23 mouse cellular contexts compared by ENCODE assay signal in the genomic region with DNA sequence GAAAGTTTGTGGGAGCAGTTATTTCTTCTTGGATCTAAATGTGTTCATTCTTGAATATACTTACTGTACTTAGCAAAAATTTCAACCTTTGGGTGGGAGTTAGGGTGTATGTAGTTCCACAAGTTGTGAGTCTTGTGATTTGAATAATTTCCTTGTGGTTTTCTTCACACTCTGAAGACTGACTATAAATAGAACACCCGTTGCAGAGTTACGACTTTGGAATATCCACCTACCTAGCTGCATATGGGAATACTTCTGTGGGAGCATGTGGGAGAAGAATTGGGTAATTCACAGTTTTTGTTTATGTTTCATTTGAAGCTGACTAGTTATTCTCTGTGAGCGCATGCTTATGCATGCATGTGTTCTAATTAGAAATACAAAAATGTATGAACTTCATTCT. TPM values are rescaled to one million over a fixed set of nuclear protein-coding genes. Genes with fewer than 3 reads are reported as not detected.
DNase-seq lines count a peak whose midpoint lies in the region; ATAC-seq and TF ChIP-seq lines count a peak whose summit lies in the region.
"Had no signal": no experiment of that assay in that cellular context is flagged by ENCODE, and none has a peak within 500 bp of the region (broad histone marks: within the 10 kb centered on the region; RNA-seq: fewer than 3 reads in every experiment).

No protein-coding gene starts in this region.

- no peaks in the 10 kb centered on the region for H3K9me3 ChIP-seq in CH12.LX (replicated peaks; ENCODE audit: low read length)
- H3K9me3 ChIP-seq: embryonic facial prominence, embryonic 12.5 days; embryonic facial prominence, embryonic 15.5 days; hindbrain, embryonic 12.5 days; hindbrain, embryonic 15.5 days had no signal

- peaks cover 11 to 58% of the 10 kb centered on the region in 2 experiments; a peak in 3 of 4 replicates for H3K4me1 ChIP-seq in CH12.LX (ENCODE audit: control insufficient read depth in 1 of 2, insufficient read depth in 2 of 2)
- H3K4me1 ChIP-seq: embryonic facial prominence, embryonic 12.5 days had no signal

- dilution Hi-C loops in CH12.LX (cut with MboI; ENCODE audit: extremely low pct_ligation_motif_present, extremely low pct_unique_long_range_greater_than_20kb, low sequenced_read_pairs) = no loop called here

- ATAC-seq in frontal cortex, adult (ENCODE audit: low TSS enrichment) = peak; percentile 66
- ATAC-seq: activated CD4-positive, CD25-positive, alpha-beta regulatory T cell, adult 4 months; CD4-positive, CD25-positive, alpha-beta regulatory T cell, adult 4 months; forebrain, embryonic 14.5 days; intestine, postnatal 0 days had no signal

- peaks cover 47% of the 10 kb centered on the region for H3K79me2 ChIP-seq in CH12.LX (replicated peaks; ENCODE audit: control insufficient read depth, extremely low read depth, insufficient read depth, poor library complexity, severe bottlenecking)

- TF ChIP-seq EP300 in CH12.LX (IDR thresholded peaks at IDR 0.05; ENCODE audit: low read length) = no peak

- H3K4me3 ChIP-seq in CH12.LX (replicated peaks in 1 of 3; ENCODE audit: low read depth in 2 of 3, low read length in 2 of 3, poor library complexity in 1 of 3) = no peak overlapping the region
- H3K4me3 ChIP-seq: embryonic facial prominence, embryonic 12.5 days; embryonic facial prominence, embryonic 15.5 days; erythroblast, embryonic 14.5 days; hindbrain, embryonic 12.5 days; hindbrain, embryonic 15.5 days had no signal

- H3K27ac ChIP-seq in CH12.LX (ENCODE audit: insufficient read depth, low read depth) = no peak overlapping the region
- H3K27ac ChIP-seq: embryonic facial prominence, embryonic 12.5 days; embryonic facial prominence, embryonic 15.5 days; hindbrain, embryonic 12.5 days; hindbrain, embryonic 15.5 days had no signal

- in situ Hi-C loops in CH12.LX (cut with MboI; ENCODE audit: low pct_ligation_motif_present, low pct_unique_long_range_greater_than_20kb, low sequenced_read_pairs) = no loop called here

- DNase-seq in frontal cortex, postnatal 10 days (ENCODE audit: low spot score in 2 of 2) = no peak
- no peak for DNase-seq in CH12.LX (ENCODE audit: extremely low read depth)
- DNase-seq in brain, adult 2 months (ENCODE audit: low read depth, low spot score) = peak; percentile 65
- peak; percentile 62 for DNase-seq in telencephalon, adult 2 months (ENCODE audit: low read depth, low spot score)
- DNase-seq in layer of hippocampus, postnatal 14 days (ENCODE audit: low spot score in 2 of 2) = no peak
- DNase-seq: adrenal gland, adult 8-10 months; adrenal gland, postnatal 25 days; cerebellum, adult 2 months; cerebellum, adult 9-11 months; cerebellum, postnatal 25 days; gastrocnemius, postnatal 10 days; heart, adult 11 months had no signal

- no peak for TF ChIP-seq CTCF in CH12.LX (conservative IDR thresholded peaks at IDR 0.05 in 1 of 2, IDR thresholded peaks at IDR 0.05 in 1 of 2; ENCODE audit: low read depth in 2 of 2, low read length in 2 of 2)

- H3K9ac ChIP-seq in CH12.LX (ENCODE audit: insufficient read depth, low read depth) = no peak overlapping the region
- H3K9ac ChIP-seq: embryonic facial prominence, embryonic 12.5 days; embryonic facial prominence, embryonic 15.5 days; hindbrain, embryonic 12.5 days; hindbrain, embryonic 15.5 days had no signal

- H3K36me3 ChIP-seq in CH12.LX (replicated peaks in 1 of 2; ENCODE audit: control insufficient read depth in 1 of 2, insufficient read depth in 1 of 2, low read length in 1 of 2) = peaks cover 7 to 54% of the 10 kb centered on the region in 2 experiments
- H3K36me3 ChIP-seq: embryonic facial prominence, embryonic 12.5 days; embryonic facial prominence, embryonic 15.5 days; hindbrain, embryonic 12.5 days; hindbrain, embryonic 15.5 days had no signal

- TF ChIP-seq RAD21 in CH12.LX (IDR thresholded peaks at IDR 0.05; ENCODE audit: low read depth, low read length) = no peak

- no peaks in the 10 kb centered on the region for H3K27me3 ChIP-seq in CH12.LX (replicated peaks)
- H3K27me3 ChIP-seq: embryonic facial prominence, embryonic 12.5 days; embryonic facial prominence, embryonic 15.5 days; hindbrain, embryonic 12.5 days; hindbrain, embryonic 15.5 days had no signal

- no peak for TF ChIP-seq POLR2A in CH12.LX (IDR thresholded peaks at IDR 0.05; ENCODE audit: low read depth, low read length)

- H3K4me2 ChIP-seq in CH12.LX (ENCODE audit: insufficient read depth, low read depth, poor library complexity, severe bottlenecking) = no peak overlapping the region; the same call in 1 of the 2 replicates
- H3K4me2 ChIP-seq: embryonic facial prominence, embryonic 12.5 days; embryonic facial prominence, embryonic 15.5 days; heart, embryonic 11.5 days; hindbrain, embryonic 12.5 days; hindbrain, embryonic 15.5 days had no signal

TF ChIP-seq in CH12.LX, 34 proteins besides CTCF, POLR2A, EP300 and RAD21:
- TF ChIP-seq CHD2 (IDR thresholded peaks at IDR 0.05; ENCODE audit: low read length) (no peak), MEF2A (IDR thresholded peaks at IDR 0.05; ENCODE audit: borderline replicate concordance, low read depth, low read length) (0 out of 2 replicates have a peak, but pooled peaks have one; percentile 18)

RNA-seq across cellular contexts. Expression of gene Crim1, which starts 27.2 kb away (rescaled TPM):
- total RNA-seq in CH12.LX (2012; rRNA removed) = 47.3 and 72.8 TPM in 2 replicates
- 14.1 and 15.2 TPM in 2 replicates for total RNA-seq in CH12.LX (2014; rRNA removed)
- 21.9 and 26.3 TPM in 2 replicates for polyA plus RNA-seq in CH12.LX (2012; ENCODE audit: insufficient read length, low read depth)
- total RNA-seq in layer of hippocampus, postnatal 14 days (2021) = 100 to 1,000 TPM; 101 to 103 TPM

Comparison
In these comparisons a context has a peak if more than half of its experiments do, and no peak if none do; other contexts are left out.
1. DNase-seq: peak in brain, adult 2 months (single experiment) and telencephalon, adult 2 months (single experiment); none in frontal cortex, postnatal 10 days (0 of 2), CH12.LX (single experiment) and layer of hippocampus, postnatal 14 days (0 of 2).